Mouse (Mus musculus) stomach, embryonic 16.5 days (tissue): ENCODE data around the gene Tnfrsf14. TPM values are rescaled to one million over a fixed set of nuclear protein-coding genes. Genes with fewer than 3 reads are reported as not detected.

Source experiments
- ATAC-seq: fragments of 200-750 bp; cut with Nextera tagmentation; 2 replicates; pipeline ENCODE4 v1.8.0; 2017; ENCODE audit warnings: moderate number of reproducible peaks, moderate TSS enrichment; ENCODE audit not compliant: insufficient read depth, low FRiP score
- H3K27ac ChIP-seq: fragments of 300-500 bp; sonication (generic); 2 replicates; pipeline ENCODE4 v1.5.1; 2014; ENCODE audit warnings: low read length
- H3K27me3 ChIP-seq: fragments of 300-500 bp; sonication (generic); 2 replicates; pipeline ENCODE4 v1.6.1; 2014; ENCODE audit warnings: low read length, control low read depth, mixed read lengths; ENCODE audit not compliant: control insufficient read depth, insufficient read depth
- H3K36me3 ChIP-seq: fragments of 300-500 bp; sonication (generic); 2 replicates; pipeline ENCODE4 v1.6.1; 2014; ENCODE audit warnings: low read length; ENCODE audit not compliant: control insufficient read depth, insufficient read depth
- H3K4me1 ChIP-seq: fragments of 300-500 bp; sonication (generic); 2 replicates; pipeline ENCODE4 v1.6.1; 2014; ENCODE audit warnings: low read length, control low read depth, mixed read lengths; ENCODE audit not compliant: control insufficient read depth, insufficient read depth
- H3K4me2 ChIP-seq: fragments of 300-500 bp; sonication (generic); 2 replicates; pipeline ENCODE4 v1.6.1; 2014; ENCODE audit warnings: low read depth, low read length, mixed read lengths
- H3K4me3 ChIP-seq: fragments of 300-500 bp; sonication (generic); replicated peaks from 2 replicates; pipeline ENCODE4 v1.5.1; 2014; ENCODE audit warnings: mild to moderate bottlenecking, low read length
- H3K9ac ChIP-seq: fragments of 300-500 bp; sonication (generic); 2 replicates; pipeline ENCODE4 v1.6.1; 2014; ENCODE audit warnings: low read length
- H3K9me3 ChIP-seq: fragments of 300-500 bp; sonication (generic); replicated peaks from 2 replicates; pipeline ENCODE4 v1.6.1; 2016; ENCODE audit warnings: low read length, control low read depth; ENCODE audit not compliant: control insufficient read depth
- WGBS: fragments of 180-500 bp; shearing (Covaris S2); extraction: QIAGEN DNeasy Blood & Tissue Kit; methylation state at CpG from one replicate; pipeline ENCODE4 v1.1.7; 2014; 5-methylcytosine and 5-hydroxymethylcytosine counted together
- polyA plus RNA-seq: library from polyadenylated mRNA; unstranded; fragments of >200 nt; fragmentation: Nextera tagmentation; extraction: Ambion mirVana; gene quantifications from 2 replicates; pipeline ENCODE4 v1.2.1, GENCODE M21; 2015

Tnfrsf14 gene
- polyA plus RNA-seq, 1 experiment from 2014 or later: 4.6 TPM

DNA sequence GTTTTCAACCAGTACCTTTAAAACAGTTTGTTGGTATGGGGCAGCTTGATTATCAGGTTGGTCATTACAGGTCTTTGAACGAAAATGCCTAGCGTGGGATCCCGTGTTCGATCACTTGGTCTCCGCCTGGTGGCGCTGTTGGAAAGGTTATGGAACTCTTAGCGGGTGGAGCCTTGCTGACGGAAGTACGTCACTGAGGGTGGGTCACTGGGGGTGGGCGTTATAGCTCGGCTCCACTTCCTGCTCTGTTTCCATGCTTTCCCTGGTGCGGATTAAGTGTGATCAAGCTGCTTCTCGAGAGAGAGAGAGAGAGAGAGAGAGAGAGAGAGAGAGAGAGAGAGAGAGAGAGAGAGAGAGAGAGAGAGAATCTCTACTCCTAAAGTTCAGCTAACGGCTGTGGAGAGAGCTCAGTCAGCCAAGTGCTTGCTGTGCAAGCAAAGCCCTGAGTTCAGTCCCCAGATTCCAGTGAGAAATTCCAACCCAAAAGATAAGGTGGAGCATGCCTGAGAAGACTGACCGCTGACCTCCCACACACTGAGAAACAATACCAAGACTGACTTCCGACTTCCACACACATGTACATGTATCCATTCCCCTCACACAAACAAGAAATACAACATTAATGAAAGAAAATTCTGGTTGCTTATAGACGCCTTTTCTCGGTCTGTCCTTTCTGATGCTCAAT, 50.4 kb downstream of the Tnfrsf14 start:
- WGBS: 8% methylated on average over 18 of the region's 18 CpGs
- no peaks in the 10 kb centered on the region for H3K36me3 ChIP-seq

GRCm38 (mm10) chr4:154873186-154873585, 55.2 kb downstream of the Tnfrsf14 start:
- peaks cover 1% of the 10 kb centered on the region for H3K4me1 ChIP-seq
- H3K27ac ChIP-seq: no peak overlapping the region
- ATAC-seq: no peak
- 59% methylated on average over 6 of the region's 6 CpGs for WGBS
- no peaks in the 10 kb centered on the region for H3K9me3 ChIP-seq
- no peak overlapping the region for H3K4me2 ChIP-seq
- H3K9ac ChIP-seq: no peak overlapping the region
- no peaks in the 10 kb centered on the region for H3K36me3 ChIP-seq
- no peaks in the 10 kb centered on the region; the same call in 1 of the 2 replicates for H3K27me3 ChIP-seq
- no peak overlapping the region for H3K4me3 ChIP-seq

More for the DNA sequence above, 50.4 kb downstream of the Tnfrsf14 start:
- peaks cover 5% of the 10 kb centered on the region for H3K4me1 ChIP-seq
- no peaks in the 10 kb centered on the region; the same call in 1 of the 2 replicates for H3K27me3 ChIP-seq
- peak overlapping the region; percentile 82 for H3K27ac ChIP-seq
- peak; percentile 97 for ATAC-seq
- H3K4me2 ChIP-seq: peak overlapping the region; percentile 59
- peak overlapping the region; percentile 71 for H3K9ac ChIP-seq
- peak overlapping the region; percentile 36 for H3K4me3 ChIP-seq
- H3K9me3 ChIP-seq: no peaks in the 10 kb centered on the region

Other genes starting within 250 kb of the Tnfrsf14 start
- gene Ttc34, start 91.1 kb downstream of the Tnfrsf14 start, polyA plus RNA-seq: 0.04 and 0.09 TPM in 2 replicates
- 0.20 and 0.30 TPM in 2 replicates for gene Mmel1, start 59.0 kb downstream of the Tnfrsf14 start, polyA plus RNA-seq
- 29.5 and 34.1 TPM in 2 replicates for gene Fam213b, start 29.4 kb downstream of the Tnfrsf14 start, polyA plus RNA-seq
- gene Hes5, start 32.4 kb upstream of the Tnfrsf14 start, polyA plus RNA-seq: 0.59 and 1.0 TPM in 2 replicates
- gene Pank4, start 35.6 kb upstream of the Tnfrsf14 start, polyA plus RNA-seq: 40.6 and 40.8 TPM in 2 replicates
- 27.4 and 30.4 TPM in 2 replicates for gene Plch2, start 128.2 kb upstream of the Tnfrsf14 start, polyA plus RNA-seq
- gene Pex10, start 138.5 kb upstream of the Tnfrsf14 start, polyA plus RNA-seq: 19.9 and 20.1 TPM in 2 replicates
- 171 and 183 TPM in 2 replicates for gene Rer1, start 157.8 kb upstream of the Tnfrsf14 start, polyA plus RNA-seq
- gene Morn1, start 158.0 kb upstream of the Tnfrsf14 start, polyA plus RNA-seq: 4.8 and 6.1 TPM in 2 replicates